Mouse (Mus musculus) ovary, adult 18-20 months (tissue): ENCODE measurements around the gene Cep57l1.
A peak's percentile ranks its signal among the peaks of the same experiment; 100 is the strongest.

Experiments used
- DNase-seq: peaks from one replicate; pipeline ENCODE4 v3.0.0; 2022; ENCODE audit warnings: low spot score, mixed read lengths

Cep57l1 gene

DNA sequence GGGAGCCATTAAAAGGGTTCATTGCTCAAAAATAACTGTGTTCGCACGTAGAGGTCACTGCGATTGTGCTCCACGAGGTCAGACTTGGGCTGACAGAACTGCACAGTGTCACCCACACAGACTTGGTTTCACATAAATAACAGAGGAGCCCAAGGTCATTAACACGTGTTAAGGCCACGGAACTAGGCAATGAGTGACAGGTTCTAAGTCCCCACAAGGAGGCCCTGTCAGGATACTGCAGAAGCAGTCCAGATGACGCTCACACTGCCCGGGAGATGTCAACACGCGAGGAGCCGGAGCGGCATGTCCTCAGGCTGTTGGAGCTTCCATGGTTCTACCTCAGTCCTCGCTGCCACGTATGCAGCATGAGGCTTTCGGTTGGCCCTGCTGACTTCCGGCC, 72.4 kb downstream of the Cep57l1 start:
- DNase-seq = no peak

GRCm38 (mm10) chr10:41735398-41735797, 74.3 kb downstream of the Cep57l1 start:
- DNase-seq = no peak

DNA sequence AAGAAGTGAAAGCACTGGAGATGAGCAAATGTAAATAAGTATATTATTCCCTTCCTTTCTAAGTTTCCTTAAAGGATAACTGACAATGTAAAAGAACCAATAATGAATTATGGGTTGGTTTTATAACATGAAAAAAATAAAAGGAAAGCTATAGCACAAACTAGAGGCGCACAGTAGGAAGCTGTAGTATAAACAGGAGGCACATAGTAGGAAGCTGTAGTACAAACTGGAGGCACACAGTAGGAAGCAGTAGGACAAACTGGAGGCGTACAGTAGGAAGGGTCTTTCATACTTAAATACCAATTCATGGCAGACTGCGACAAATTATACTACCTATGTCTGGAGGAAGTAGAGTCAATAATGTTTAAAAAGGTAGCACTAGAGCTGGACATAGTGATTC, 76.5 kb downstream of the Cep57l1 start:
- no peak for DNase-seq

- DNase-seq = no peak
These were observed 77.7 kb downstream of the Cep57l1 start for GRCm38 (mm10) chr10:41731932-41732331.

- no peak for DNase-seq
These were observed 78.9 kb downstream of the Cep57l1 start for GRCm38 (mm10) chr10:41730746-41731145.

- DNase-seq = no peak
These were observed 83.5 kb downstream of the Cep57l1 start for GRCm38 (mm10) chr10:41726215-41726614.

DNA sequence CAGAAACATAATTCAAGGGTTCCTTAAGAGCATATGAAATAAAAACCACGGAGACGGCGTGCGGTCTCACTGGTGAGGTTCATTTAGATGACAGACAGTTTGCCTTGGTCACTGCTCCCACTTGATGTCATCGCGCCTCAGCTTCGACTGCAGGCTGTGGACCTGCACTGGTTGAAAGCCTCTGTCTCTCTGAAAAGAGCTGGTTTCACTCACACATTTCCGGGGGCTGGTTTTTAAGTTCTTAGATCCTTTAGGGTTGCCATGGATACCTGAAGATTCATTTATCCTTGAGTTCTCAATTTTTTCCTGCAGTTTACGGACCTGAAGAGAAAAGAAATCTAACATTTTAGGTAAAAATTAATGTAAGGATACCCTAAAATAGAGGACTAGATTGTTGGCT, 90.1 kb downstream of the Cep57l1 start:
- DNase-seq = no peak

DNA sequence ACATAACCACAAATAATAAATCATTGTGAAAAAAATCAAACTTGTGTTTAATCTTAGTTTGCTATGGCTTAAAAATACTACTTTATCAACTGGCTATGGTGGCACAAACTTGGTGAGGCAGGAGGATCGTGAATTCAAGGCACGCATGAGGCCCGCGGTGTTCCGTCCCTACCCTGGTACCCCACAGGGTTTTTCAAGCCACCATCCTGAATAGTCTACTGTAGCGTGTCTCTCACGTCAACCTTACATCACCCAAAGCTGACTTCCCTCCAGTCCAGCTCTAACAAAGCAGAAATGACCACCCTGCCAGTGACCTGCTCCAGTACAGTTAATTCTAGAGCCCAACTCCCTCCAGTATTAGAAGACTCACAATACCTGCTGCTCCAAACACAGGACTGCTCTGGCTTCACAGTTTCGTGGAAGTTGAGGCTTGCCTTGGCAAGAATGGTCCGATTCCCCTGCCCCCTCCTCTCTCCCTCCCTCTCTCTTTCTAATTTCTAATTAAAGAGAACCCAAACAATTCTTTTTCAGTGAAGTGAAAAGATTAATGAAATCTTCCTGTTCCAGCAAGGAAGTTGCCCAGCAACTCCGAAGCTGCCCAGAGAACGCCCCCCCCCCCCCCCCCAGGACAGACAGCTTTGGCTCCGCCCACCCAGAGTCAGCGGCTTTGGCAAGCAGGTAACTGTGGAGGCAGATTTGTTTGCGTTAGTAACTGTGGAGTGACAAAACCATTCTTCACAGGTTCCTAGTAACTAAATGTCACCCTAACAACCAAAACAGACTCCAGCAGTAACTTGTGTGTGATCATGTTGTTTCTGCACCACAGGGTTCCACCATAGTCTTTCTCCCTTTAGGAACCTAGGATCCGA, 93.4 kb downstream of the Cep57l1 start, which contains the start of gene Ccdc162:
Ccdc162 (minus strand) TSS at position 606 of the 869 bp plus-strand sequence.
- DNase-seq = no peak

DNA sequence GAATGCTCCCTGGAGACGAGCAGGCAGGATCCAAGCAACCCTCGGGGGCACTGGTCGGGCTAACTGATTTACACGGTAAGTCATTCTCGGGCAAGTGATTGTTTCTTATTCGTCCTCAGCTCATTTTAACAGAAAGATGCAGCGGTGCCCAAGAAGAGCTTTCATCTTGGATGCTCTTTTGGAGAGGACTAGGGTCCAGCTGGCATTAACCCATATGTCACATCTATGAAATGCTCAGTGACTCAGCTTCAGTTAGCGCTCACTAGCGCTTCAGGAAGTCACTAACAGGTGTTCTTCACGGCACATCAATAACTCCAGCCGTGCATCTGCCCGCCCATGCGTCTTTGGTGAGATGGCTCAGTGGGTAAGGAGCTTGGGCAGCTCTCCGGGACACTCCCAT, 94.1 kb downstream of the Cep57l1 start:
- no peak for DNase-seq

- no peak for DNase-seq
These were observed 98.2 kb downstream of the Cep57l1 start for GRCm38 (mm10) chr10:41711467-41711866.

DNA sequence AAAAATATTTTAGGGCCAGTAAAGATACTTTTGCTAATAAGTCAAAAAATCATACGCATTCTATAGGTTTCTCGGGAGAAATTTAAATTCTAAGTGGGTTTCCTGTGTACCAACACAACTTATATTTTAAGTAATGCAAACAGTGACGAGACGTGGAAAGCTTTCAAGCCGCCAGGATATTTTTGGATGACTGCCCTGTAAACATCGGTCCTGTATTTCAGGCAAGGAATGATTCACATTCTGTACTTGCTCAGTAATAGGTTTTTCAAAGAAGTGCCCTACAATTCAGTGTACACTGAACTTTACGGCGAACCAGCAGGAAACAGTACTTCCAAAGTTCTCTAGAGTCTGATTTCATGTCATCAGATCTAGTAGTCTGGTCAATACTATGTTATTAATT, 98.9 kb downstream of the Cep57l1 start:
- DNase-seq = no peak

DNA sequence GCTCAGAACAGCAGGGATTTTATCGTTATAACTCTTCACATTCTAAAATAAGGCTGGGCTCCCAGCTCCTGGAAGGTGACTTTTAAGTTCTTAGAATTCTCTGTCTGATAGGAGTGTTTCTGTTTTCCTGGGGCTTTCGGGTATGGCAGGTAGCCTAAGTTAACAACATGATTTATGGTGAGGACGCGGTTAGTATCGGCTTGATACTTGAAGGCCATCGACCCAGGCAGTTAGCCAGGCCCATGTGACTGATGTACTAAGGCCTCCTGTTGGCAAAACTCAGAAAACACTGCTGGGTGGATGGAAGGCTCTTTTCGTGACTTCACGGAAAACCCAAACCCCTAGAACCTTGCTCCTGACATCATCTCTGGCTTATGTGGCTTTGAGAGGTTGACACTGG, 100.3 kb downstream of the Cep57l1 start:
- peak; percentile 75 for DNase-seq

DNA sequence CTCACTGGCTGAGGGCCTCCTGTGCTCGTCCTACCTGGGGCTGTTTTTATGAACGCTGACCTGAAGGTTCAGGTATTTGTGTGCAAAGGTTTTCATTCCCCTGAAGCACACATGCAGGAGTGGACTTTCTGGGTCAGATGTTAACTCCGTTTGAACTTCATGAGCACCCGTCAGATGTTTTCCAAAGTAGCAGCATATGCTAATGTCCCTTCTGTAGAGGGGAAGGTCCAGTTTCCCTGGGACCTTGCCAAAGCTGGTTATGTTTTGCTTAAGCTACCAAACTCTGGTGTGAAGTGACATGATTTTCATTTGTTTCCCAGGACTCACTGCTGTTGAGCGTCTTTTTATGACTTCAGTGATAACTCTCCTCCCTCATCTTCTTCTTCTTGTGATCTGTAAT, 110.0 kb downstream of the Cep57l1 start:
- no peak for DNase-seq

DNA sequence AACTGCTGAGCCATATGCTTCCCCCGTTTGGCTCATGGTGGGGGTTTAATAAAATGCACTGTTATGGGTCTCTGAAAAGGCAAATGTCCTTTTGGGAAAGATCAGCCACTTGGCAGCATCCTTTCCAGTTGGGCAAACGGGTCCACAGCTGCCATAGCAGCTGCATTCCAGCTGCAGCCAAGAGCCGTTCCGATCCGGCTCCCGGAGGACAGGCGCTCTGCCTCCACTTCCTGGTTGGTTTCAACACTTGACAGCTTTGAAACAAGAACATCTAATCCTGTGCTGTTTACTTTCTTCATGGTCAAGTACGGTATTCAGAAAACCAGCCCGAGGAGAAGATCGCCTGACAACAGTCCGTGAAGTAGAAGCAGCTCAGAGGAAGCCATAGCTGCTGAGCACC, 112.6 kb downstream of the Cep57l1 start:
- peak; percentile 63 for DNase-seq

DNA sequence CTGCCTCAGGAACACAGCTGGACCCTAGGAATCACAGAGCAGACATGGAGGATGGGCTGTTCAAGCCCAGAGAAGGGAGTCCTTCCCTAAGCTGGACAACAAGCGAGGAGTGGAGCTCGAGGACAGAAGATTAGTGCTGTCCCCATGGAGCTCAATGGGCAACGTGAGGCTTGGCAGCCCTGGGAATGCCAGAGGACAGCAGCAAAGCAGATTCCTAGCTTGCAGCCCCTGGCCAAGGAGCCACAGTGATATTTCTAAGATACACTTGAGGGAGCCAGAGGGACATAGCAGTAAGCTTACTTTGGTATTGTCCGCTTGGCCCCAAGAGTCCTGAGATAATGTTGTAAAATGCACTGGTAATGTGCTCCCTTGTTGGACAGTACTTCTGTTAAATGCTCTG, 118.7 kb downstream of the Cep57l1 start:
- DNase-seq = no peak

- no peak for DNase-seq
These were observed 119.5 kb downstream of the Cep57l1 start for GRCm38 (mm10) chr10:41689941-41690887.

DNA sequence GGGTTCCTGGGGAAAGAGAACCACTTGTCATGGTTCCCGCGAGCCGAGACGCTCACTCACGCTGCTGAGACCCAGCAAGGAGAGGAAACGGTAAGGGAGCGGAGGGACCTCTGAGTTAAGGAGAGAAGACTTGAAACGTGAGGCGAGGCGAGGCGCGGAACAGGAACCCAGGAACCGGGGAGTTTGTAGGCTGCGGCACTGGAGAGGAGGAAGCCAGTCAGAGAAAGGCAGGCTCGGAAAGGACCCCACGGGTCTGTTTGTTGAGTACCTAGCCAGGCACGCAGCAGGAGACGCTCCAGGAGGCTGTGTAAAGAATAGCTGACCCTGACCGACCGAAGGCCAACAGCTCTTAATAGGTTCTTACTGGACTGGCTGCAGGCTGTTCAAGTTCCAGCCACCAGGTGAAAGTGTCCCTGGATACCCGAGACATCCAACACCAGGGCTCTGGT, 125.1 kb downstream of the Cep57l1 start:
- peak; percentile 10 for DNase-seq

DNA sequence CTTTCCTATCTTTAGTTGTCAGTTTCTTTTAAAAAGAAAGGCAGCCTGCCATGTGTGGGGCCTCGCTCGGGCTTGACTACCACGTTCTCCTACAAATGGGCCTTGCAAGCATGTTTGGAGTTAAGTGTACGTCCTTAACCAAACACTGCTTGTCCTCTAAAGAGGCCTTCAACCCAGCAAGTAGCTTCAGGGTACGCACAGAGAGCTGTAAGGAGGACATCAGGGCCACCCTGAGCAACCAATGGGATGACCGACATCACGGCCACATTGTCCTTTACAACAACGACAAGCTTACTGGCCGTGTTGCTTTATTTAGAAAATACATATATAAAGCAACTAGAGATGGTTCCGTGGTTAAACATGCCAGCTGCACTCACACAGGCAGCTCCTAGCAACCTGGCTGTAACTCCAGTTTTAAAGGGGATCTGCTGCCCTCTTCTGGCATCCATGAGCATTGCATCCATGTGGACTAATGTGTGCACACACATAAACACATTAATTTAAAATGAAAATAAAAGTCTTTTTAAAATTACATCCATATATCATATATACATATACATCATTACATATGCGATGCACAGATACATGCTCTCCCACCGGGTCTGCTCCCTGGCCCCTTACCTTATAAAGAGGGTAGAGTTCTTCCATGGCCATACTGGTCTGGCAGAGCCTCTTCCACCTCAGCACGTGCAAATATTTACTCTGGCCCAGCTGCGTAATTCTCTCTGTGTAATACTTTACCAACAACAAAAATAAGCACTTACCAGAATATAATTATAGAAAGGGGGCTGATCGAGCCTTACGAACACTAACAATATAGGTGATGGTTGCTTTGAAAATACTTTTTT, 126.9 kb downstream of the Cep57l1 start:
- DNase-seq = peak; percentile 45

GRCm38 (mm10) chr10:41678746-41679360, 130.8 kb downstream of the Cep57l1 start:
- DNase-seq = peak; percentile 73

DNA sequence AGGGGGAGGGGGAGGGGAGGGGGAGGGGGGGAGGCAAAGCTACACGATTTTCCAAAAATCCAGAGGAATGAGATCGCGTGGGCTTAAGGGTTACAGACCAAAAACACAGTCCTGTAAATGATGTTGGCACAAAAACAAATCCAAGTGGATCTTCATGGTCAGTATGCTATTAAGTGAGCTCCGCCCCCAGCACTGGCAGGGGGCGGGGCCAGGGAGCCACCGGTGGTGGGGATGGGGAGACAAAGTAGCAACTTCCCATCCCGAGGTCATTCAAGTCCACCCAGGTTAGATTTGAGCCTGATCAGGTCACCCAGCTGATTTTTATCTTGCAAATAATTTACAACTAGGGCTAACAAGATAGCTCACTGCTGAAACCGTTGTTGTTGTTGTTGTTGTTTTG, 132.3 kb downstream of the Cep57l1 start:
- no peak for DNase-seq

DNA sequence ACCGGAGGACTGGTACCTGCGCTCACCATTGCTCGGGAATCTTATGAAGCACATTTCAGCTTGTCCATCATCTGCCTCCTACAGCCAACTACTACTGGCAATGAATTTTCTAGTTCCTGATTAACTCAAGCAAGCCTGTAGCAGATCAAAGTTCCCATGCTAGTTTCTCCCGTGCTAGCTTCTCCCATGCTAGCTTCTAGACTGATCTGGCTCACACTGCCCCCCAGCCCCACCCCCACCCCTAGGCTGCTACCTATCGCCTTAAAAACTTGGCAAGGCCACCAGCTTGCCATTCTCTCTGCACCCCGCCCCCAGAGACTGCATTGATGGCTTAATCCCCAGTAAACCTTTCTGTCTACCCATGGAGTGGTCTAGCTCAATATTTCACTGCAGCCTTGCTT, 133.0 kb downstream of the Cep57l1 start:
- DNase-seq = no peak
